Mouse (Mus musculus) spleen, adult 10 weeks (tissue): ENCODE measurements around the gene Wee1. TPM values are rescaled to one million over a fixed set of nuclear protein-coding genes. Genes with fewer than 3 reads are reported as not detected.

Experiments
- polyA plus RNA-seq: library from polyadenylated mRNA; stranded (reverse); fragments of 350-450 nt; fragmentation: Illumina TruSeq; extraction: RNeasy Lipid Tissue Mini Kit (QIAGEN cat#74804); gene quantifications from one replicate; pipeline ENCODE4 v1.2.3, GENCODE M21; 2015; ENCODE audit warnings: low replicate concordance; ENCODE audit not compliant: insufficient read depth

The Wee1 gene
- polyA plus RNA-seq, result 10.5 TPM

DNA sequence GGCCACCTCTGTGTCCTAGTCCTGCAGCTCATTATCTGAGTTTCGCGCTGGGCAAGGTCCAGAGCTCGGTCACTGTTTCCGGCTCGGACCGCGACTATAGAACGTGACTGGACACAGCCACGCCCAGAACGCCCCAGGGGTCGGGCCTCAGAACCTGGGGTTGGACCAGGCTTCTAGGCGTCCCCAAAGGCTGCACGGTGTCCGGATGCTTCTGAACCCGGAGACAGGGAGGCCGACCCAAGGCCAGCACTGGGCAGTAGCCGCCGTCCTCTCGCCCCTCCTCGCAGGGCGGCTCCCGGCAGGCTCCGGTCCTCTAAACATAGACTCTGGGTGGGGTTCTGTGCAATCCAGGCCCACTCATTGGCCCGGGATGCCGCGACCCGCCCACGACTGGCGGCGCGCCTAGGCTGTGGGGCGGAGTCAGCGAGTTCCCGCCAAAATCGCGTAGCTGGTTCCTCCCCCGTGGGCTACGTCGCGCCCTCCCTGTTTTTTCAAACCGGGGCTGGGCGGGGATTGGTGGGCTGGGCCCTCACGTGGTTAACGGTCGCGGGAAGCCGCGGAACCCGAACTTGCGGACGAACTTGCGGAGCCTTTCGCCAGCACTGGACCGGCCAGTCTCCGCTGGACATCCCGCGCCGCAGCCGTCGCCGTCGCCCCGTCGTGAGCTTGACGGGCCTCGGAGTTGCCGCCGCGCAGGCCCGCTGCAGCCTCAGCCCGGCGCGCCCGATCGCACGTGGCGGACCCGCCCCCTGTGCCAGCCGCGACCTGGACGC is at the start of gene Wee1:
TSS of gene Wee1 (plus strand) at position 531 of the 773 bp plus-strand sequence.

Other genes starting within 250 kb of the Wee1 start
- 81.7 TPM for gene Dennd5a, start 161.6 kb upstream of the Wee1 start, polyA plus RNA-seq
- 42.3 TPM for gene Tmem41b, start 135.1 kb upstream of the Wee1 start, polyA plus RNA-seq
- gene Ipo7, start 103.8 kb upstream of the Wee1 start, polyA plus RNA-seq, result 109 TPM
- gene Zfp143, start 60.8 kb upstream of the Wee1 start, polyA plus RNA-seq, result 34.4 TPM
- gene Swap70, start 99.7 kb downstream of the Wee1 start, polyA plus RNA-seq, result 212 TPM